ENCODE assay signal across 22 mouse cellular contexts in the genomic region with DNA sequence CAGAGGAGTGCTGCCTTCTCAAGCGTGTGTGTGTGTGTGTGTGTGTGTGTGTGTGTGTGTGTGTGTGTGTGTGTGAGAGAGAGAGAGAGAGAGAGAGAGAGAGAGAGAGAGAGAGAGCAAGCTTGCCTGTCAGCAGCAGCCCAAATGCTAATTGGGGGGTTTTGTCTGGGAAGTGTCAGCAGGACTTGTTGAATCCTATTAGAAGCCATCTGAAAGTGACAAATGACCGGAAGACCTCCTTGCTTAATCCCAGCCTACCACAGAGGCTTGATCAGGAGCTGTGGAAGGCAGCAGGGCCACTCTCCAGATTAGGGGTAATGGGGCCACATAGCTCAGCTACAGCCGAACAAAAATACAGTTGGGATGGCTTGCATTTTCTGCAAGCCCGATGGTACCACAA. TPM values are rescaled to one million over a fixed set of nuclear protein-coding genes. Genes with fewer than 3 reads are reported as not detected.
A peak's percentile ranks its signal among the peaks of the same experiment; 100 is the strongest.
DNase-seq lines count a peak whose midpoint lies in the region; ATAC-seq and TF ChIP-seq lines count a peak whose summit lies in the region.
"Had no signal": no experiment of that assay in that cellular context is flagged by ENCODE, and none has a peak within 500 bp of the region (broad histone marks: within the 10 kb centered on the region; RNA-seq: fewer than 3 reads in every experiment).

No protein-coding gene starts in this region.

- no peak for ATAC-seq in hindbrain, embryonic 11.5 days (ENCODE audit: low FRiP score)
- ATAC-seq in hindbrain, postnatal 0 days = no peak
- ATAC-seq in forebrain, postnatal 0 days = no peak
- ATAC-seq in cerebellum, adult (ENCODE audit: insufficient number of reproducible peaks, low FRiP score, low TSS enrichment) = no peak

- H3K27ac ChIP-seq in hindbrain, embryonic 11.5 days (ENCODE audit: low read depth, low read length) = peak overlapping the region; percentile 20; the same call in 1 of the 2 replicates
- no peak overlapping the region for H3K27ac ChIP-seq in hindbrain, postnatal 0 days
- 0 out of 2 replicates have a peak overlapping the region, but pooled peaks have one; percentile 24 for H3K27ac ChIP-seq in embryonic facial prominence, embryonic 10.5 days (replicated peaks)
- 0 out of 2 replicates have a peak overlapping the region, but pooled peaks have one; percentile 15 for H3K27ac ChIP-seq in forebrain, postnatal 0 days (ENCODE audit: low read depth, low read length)
- H3K27ac ChIP-seq: hindbrain, embryonic 15.5 days; limb, embryonic 15.5 days had no signal

- H3K9ac ChIP-seq in hindbrain, embryonic 11.5 days (ENCODE audit: low read depth, low read length) = no peak overlapping the region
- no peak overlapping the region for H3K9ac ChIP-seq in hindbrain, postnatal 0 days (replicated peaks; ENCODE audit: low read length)
- H3K9ac ChIP-seq in forebrain, postnatal 0 days = no peak overlapping the region
- H3K9ac ChIP-seq: hindbrain, embryonic 15.5 days; limb, embryonic 15.5 days had no signal

- peak; percentile 38 for DNase-seq in hindbrain, embryonic 11.5 days (ENCODE audit: low spot score)
- no peak for DNase-seq in hindbrain, postnatal 0 days (ENCODE audit: low spot score)
- peak; percentile 79 for DNase-seq in brain, embryonic 14.5 days (ENCODE audit: low read depth)
- no peak for DNase-seq in embryonic facial prominence, embryonic 10.5 days (ENCODE audit: low spot score)
- no peak for DNase-seq in forebrain, postnatal 0 days
- DNase-seq in left cerebral cortex, adult 9 months (ENCODE audit: low spot score in 2 of 2) = no peak
- DNase-seq in cerebellum, adult 11-12 months = no peak
- DNase-seq: adrenal gland, adult 8-10 months; cerebellum, adult 18-20 months; cerebellum, postnatal 36 days; kidney, adult 11 months; kidney, postnatal 14 days; lung, adult 18-20 months; lung, postnatal 36 days had no signal

- no peaks in the 10 kb centered on the region for H3K9me3 ChIP-seq in hindbrain, embryonic 11.5 days (ENCODE audit: control insufficient read depth, low read length)
- H3K9me3 ChIP-seq in hindbrain, postnatal 0 days (ENCODE audit: low read length) = no peaks in the 10 kb centered on the region
- no peaks in the 10 kb centered on the region for H3K9me3 ChIP-seq in embryonic facial prominence, embryonic 10.5 days
- H3K9me3 ChIP-seq in forebrain, postnatal 0 days (ENCODE audit: low read length) = no peaks in the 10 kb centered on the region
- H3K9me3 ChIP-seq: hindbrain, embryonic 15.5 days; limb, embryonic 15.5 days had no signal

- H3K36me3 ChIP-seq in hindbrain, embryonic 11.5 days (ENCODE audit: control insufficient read depth, insufficient read depth, low read length) = no peaks in the 10 kb centered on the region
- no peaks in the 10 kb centered on the region for H3K36me3 ChIP-seq in hindbrain, postnatal 0 days (ENCODE audit: insufficient read depth, low read length)
- H3K36me3 ChIP-seq in embryonic facial prominence, embryonic 10.5 days (replicated peaks) = no peaks in the 10 kb centered on the region
- no peaks in the 10 kb centered on the region for H3K36me3 ChIP-seq in forebrain, postnatal 0 days (ENCODE audit: insufficient read depth)
- H3K36me3 ChIP-seq: hindbrain, embryonic 15.5 days; limb, embryonic 15.5 days had no signal

- no peaks in the 10 kb centered on the region for H3K27me3 ChIP-seq in hindbrain, embryonic 11.5 days (ENCODE audit: control insufficient read depth, insufficient read depth, low read length)
- no peaks in the 10 kb centered on the region for H3K27me3 ChIP-seq in hindbrain, postnatal 0 days (ENCODE audit: insufficient read depth, low read length)
- H3K27me3 ChIP-seq in embryonic facial prominence, embryonic 10.5 days (replicated peaks; ENCODE audit: low read depth, poor library complexity, severe bottlenecking) = 0 out of 2 replicates have a peak, but pooled peaks cover 4% of the 10 kb centered on the region
- no peaks in the 10 kb centered on the region for H3K27me3 ChIP-seq in forebrain, postnatal 0 days (ENCODE audit: insufficient read depth, low read length)
- H3K27me3 ChIP-seq: hindbrain, embryonic 15.5 days; limb, embryonic 15.5 days had no signal

- TF ChIP-seq POLR2A in brain, embryonic 14.5 days (IDR thresholded peaks at IDR 0.05; ENCODE audit: borderline replicate concordance, extremely low read depth, insufficient read depth, insufficient read length, poor library complexity, severe bottlenecking) = no peak

- WGBS in hindbrain, embryonic 11.5 days = 45% methylated on average over 4 of the region's 4 CpGs
- 34% methylated on average over 4 of the region's 4 CpGs for WGBS in hindbrain, postnatal 0 days
- 34% methylated on average over 4 of the region's 4 CpGs for WGBS in embryonic facial prominence, embryonic 10.5 days
- 20% methylated on average over 4 of the region's 4 CpGs for WGBS in forebrain, postnatal 0 days

- H3K4me2 ChIP-seq in hindbrain, embryonic 11.5 days (replicated peaks; ENCODE audit: low read depth, low read length) = no peak overlapping the region
- no peak overlapping the region for H3K4me2 ChIP-seq in hindbrain, postnatal 0 days (ENCODE audit: low read depth, low read length)
- H3K4me2 ChIP-seq in forebrain, postnatal 0 days (ENCODE audit: low read depth) = no peak overlapping the region
- H3K4me2 ChIP-seq: hindbrain, embryonic 15.5 days; limb, embryonic 15.5 days had no signal

- no peak for TF ChIP-seq CTCF in hindbrain, postnatal 0 days (IDR thresholded peaks at IDR 0.05; ENCODE audit: low read depth)
- no peak for TF ChIP-seq CTCF in brain, embryonic 14.5 days (IDR thresholded peaks at IDR 0.05; ENCODE audit: borderline replicate concordance, extremely low read depth, insufficient read depth, insufficient read length)
- TF ChIP-seq CTCF in forebrain, postnatal 0 days (IDR thresholded peaks at IDR 0.05; ENCODE audit: low read depth) = no peak

- H3K4me3 ChIP-seq in hindbrain, embryonic 11.5 days (ENCODE audit: low read depth, low read length) = no peak overlapping the region
- no peak overlapping the region for H3K4me3 ChIP-seq in hindbrain, postnatal 0 days (ENCODE audit: low read length)
- H3K4me3 ChIP-seq in embryonic facial prominence, embryonic 10.5 days = no peak overlapping the region
- no peak overlapping the region for H3K4me3 ChIP-seq in forebrain, postnatal 0 days (ENCODE audit: low read depth, low read length)
- H3K4me3 ChIP-seq: hindbrain, embryonic 15.5 days; limb, embryonic 15.5 days had no signal

- peaks cover 14% of the 10 kb centered on the region for H3K4me1 ChIP-seq in hindbrain, embryonic 11.5 days (replicated peaks; ENCODE audit: control insufficient read depth, insufficient read depth, low read length)
- H3K4me1 ChIP-seq in hindbrain, postnatal 0 days (ENCODE audit: insufficient read depth, low read length) = peaks cover 9% of the 10 kb centered on the region; the same call in 1 of the 2 replicates
- peaks cover 55% of the 10 kb centered on the region for H3K4me1 ChIP-seq in embryonic facial prominence, embryonic 10.5 days
- peaks cover 6% of the 10 kb centered on the region for H3K4me1 ChIP-seq in forebrain, postnatal 0 days (ENCODE audit: insufficient read depth)

RNA-seq across cellular contexts. Expression of gene Gm45623, which starts 15.8 kb away (rescaled TPM):
- not detected in 2 replicates for polyA plus RNA-seq in hindbrain, embryonic 11.5 days (2014; fragmentation: Nextera tagmentation; extraction: Ambion mirVana)
- total RNA-seq in hindbrain, postnatal 0 days (2014; rRNA removed) = 12.4 and 15.1 TPM in 2 replicates
- 2.2 and 2.4 TPM in 2 replicates for polyA plus RNA-seq in hindbrain, postnatal 0 days (2015; fragmentation: Nextera tagmentation; extraction: Ambion mirVana)
- 1.4 and 1.8 TPM in 2 replicates for polyA plus RNA-seq in brain, embryonic 14.5 days (2012; rRNA removed)
- polyA plus RNA-seq in embryonic facial prominence, embryonic 10.5 days (2016; fragmentation: Nextera tagmentation; extraction: Ambion mirVana) = 0.24 and 0.26 TPM in 2 replicates
- total RNA-seq in forebrain, postnatal 0 days (2014; rRNA removed) = 8.8 and 9.8 TPM in 2 replicates
- 1.7 and 3.4 TPM in 2 replicates for polyA plus RNA-seq in forebrain, postnatal 0 days (2015; fragmentation: Nextera tagmentation; extraction: Ambion mirVana)
- total RNA-seq: adrenal gland, adult 8-10 months; gastrocnemius, adult 18-20 months; granulocyte monocyte progenitor cell, adult 5-6 weeks had no signal
- polyA plus RNA-seq: heart, embryonic 14.5 days; neural tube, embryonic 11.5 days; urinary bladder, adult 2 months had no signal

Comparison
In these comparisons a context has a peak if more than half of its experiments do, and no peak if none do; other contexts are left out.
1. DNase-seq: peak in hindbrain, embryonic 11.5 days (single experiment) and brain, embryonic 14.5 days (single experiment); none in hindbrain, postnatal 0 days (single experiment), embryonic facial prominence, embryonic 10.5 days (single experiment), forebrain, postnatal 0 days (single experiment), left cerebral cortex, adult 9 months (0 of 2) and cerebellum, adult 11-12 months (single experiment).